Mouse (Mus musculus): ENCODE data around the gene Myo18b.

DNA sequence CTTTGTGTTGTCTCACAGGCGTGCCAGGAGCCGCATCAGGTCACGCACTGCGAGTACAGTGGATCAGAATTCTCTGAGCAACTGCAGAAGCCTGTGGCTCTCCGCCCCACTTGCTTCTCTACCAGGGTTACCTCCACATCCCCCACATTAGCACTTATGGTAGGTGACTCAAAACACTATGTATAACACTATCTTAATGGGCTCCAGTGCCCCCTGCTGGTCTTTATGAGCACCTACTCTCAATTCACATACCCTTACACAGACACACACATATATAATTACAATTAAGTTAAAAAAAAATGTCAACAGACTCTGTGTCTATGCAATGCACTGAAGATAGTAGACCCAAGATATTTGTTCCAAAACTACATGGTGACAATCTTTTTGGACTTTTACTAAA, 127.6 kb downstream of the Myo18b start:
- no peak for TF ChIP-seq CTCF (IDR thresholded peaks at IDR 0.05; ENCODE audit: control insufficient read depth, insufficient read depth, low read length)
- TF ChIP-seq POLR2A (IDR thresholded peaks at IDR 0.05; ENCODE audit: borderline replicate concordance, control insufficient read depth, low read depth, low read length): no peak
